Mouse (Mus musculus) macrophage (primary cell): ENCODE measurements around the gene S100a7a. TPM values are rescaled to one million over a fixed set of nuclear protein-coding genes. Genes with fewer than 3 reads are reported as not detected.

Source experiments
- H3K27ac ChIP-seq: fragments of 350-480 bp; formaldehyde crosslinking; 2 replicates; pipeline ENCODE4 v1.9.0; 2021
- H3K36me3 ChIP-seq: fragments of 350-480 bp; formaldehyde crosslinking; 2 replicates; pipeline ENCODE4 v1.9.0; 2021; ENCODE audit errors: inconsistent target
- H3K4me3 ChIP-seq: fragments of 350-480 bp; formaldehyde crosslinking; 2 replicates; pipeline ENCODE4 v1.9.0; 2021; ENCODE audit errors: inconsistent target
- H3K79me2 ChIP-seq: fragments of 350-480 bp; formaldehyde crosslinking; 2 replicates; pipeline ENCODE4 v1.9.0; 2021; ENCODE audit errors: inconsistent target
- WGBS: methylation state at CpG from one replicate; pipeline ENCODE4 v1.1.7; 2026; ENCODE audit warnings: inconsistent platforms; ENCODE audit not compliant: missing documents; 5-methylcytosine and 5-hydroxymethylcytosine counted together
- polyA plus RNA-seq: library from polyadenylated mRNA; stranded (reverse); fragments of 250-400 nt; gene quantifications from 3 replicates; pipeline ENCODE4 v1.2.4, GENCODE M21; 2018; ENCODE audit warnings: inconsistent platforms
- total RNA-seq, 78 experiments: library from RNA; depleted of rRNA; stranded (reverse); fragments of 250-400 nt; gene quantifications; 1 replicate in 9 of 78; 2 replicates in 24 of 78; 3 replicates in 43 of 78; 4 replicates in 2 of 78; pipeline ENCODE4 v1.2.4; 2018; ENCODE audit warnings: inconsistent platforms in 56 of 78

The S100a7a gene
- 1 to 10 TPM in 3 of 26 experiments, under 1 TPM in 3, not detected in 20; 0.63 to 1.3 (median 1.00) TPM for total RNA-seq (2018; cell fraction: chromatin; rRNA removed)
- total RNA-seq (2018; cell fraction: cytosol; rRNA removed) = under 1 TPM in 4 of 26 experiments, not detected in 22; 0.10 to 0.14 (median 0.13) TPM
- total RNA-seq (2018; cell fraction: nucleus; rRNA removed) = 1 to 10 TPM in 1 of 26 experiments, under 1 TPM in 3, not detected in 22; 0.52 to 1.7 (median 0.56) TPM
- not detected in 3 replicates for polyA plus RNA-seq

DNA sequence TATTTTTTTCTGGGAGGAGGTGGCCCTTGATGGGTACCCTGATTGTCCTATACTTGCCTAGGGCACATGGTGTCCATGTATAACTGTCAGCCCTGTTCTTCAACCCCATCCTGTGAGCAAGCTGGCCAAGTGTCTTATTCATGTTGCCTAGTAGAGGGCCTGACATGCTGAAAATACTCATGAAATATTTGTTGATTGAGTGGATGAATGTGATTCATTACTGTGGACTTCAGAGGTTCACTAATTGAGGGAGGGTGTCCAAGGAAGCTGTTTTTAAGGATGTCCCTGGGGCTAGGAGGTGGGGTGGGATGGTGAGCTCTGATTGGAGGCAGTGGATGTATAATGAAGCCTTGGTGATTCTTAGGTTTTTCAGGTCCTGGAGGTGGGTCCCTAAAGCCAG lies at the start of gene S100a7a:
S100a7a (plus strand) TSS at position 301 of the 400 bp plus-strand sequence.
- Histone ChIP-seq H3K4me3 (no peak within 1 kb of the TSS), H3K27ac (no peak within 1 kb of the TSS), H3K36me3 (no peaks in the 10 kb centered on the region), H3K79me2 (no peaks in the 10 kb centered on the region)

DNA sequence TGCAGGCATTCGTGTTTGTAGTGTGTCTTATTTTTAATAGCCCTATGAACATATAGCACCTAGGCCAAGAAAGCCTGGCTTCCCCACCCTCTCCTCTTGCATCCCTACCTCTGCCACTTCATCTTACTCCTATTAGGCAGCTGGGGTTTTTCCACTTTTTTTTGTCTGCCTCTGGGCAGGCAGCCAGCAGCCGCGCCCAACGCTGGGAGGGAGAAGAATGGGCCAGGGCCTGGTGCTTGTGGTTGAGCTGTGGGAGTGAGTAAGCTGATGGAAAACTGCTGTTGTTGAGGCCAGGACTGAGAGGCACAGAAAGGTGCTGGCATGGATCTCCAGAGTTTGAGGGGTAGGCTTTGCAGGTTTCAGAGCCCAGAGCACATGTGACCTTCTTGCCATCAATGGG lies 49.4 kb upstream of the S100a7a start:
- Histone ChIP-seq H3K4me3 (peak overlapping the region; percentile 47), H3K27ac (peak overlapping the region; percentile 85), H3K36me3 (no peaks in the 10 kb centered on the region), H3K79me2 (peaks cover 22% of the 10 kb centered on the region)
- WGBS = 26% methylated on average over 4 of the region's 4 CpGs

DNA sequence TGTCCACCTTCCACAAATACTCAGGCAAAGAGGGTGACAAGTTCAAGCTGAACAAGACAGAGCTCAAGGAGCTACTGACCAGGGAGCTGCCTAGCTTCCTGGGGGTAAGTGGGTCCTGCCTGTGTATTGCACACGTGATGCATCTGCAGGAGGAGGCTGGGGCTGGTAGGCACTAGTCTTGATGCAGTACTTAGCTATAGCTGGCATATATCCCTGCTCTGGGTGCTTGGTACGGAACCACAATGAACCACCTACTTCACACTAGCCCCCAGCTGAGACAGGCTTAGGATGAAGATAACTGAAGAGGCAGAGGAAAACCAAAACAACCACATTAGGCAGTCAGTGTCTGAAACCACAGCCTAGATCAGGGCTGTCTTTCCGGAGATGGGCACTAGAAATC lies 48.8 kb upstream of the S100a7a start:
- Histone ChIP-seq H3K36me3 (no peaks in the 10 kb centered on the region), H3K79me2 (peaks cover 22% of the 10 kb centered on the region), H3K4me3 (peak overlapping the region; percentile 47), H3K27ac (peak overlapping the region; percentile 85)
- WGBS = 31% methylated on average over 3 of the region's 3 CpGs

DNA sequence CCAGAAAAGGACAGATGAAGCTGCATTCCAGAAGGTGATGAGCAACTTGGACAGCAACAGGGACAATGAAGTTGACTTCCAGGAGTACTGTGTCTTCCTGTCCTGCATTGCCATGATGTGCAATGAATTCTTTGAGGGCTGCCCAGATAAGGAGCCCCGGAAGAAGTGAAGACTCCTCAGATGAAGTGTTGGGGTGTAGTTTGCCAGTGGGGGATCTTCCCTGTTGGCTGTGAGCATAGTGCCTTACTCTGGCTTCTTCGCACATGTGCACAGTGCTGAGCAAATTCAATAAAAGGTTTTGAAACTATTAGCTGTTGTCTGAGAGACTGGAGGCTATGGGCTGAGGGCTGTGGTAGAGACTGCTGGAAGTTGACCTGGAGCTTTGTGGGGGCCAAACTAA lies 48.1 kb upstream of the S100a7a start:
- Histone ChIP-seq H3K79me2 (peaks cover 22% of the 10 kb centered on the region), H3K4me3 (no peak overlapping the region), H3K27ac (no peak overlapping the region), H3K36me3 (no peaks in the 10 kb centered on the region)
- 81% methylated on average over 2 of the region's 2 CpGs for WGBS

DNA sequence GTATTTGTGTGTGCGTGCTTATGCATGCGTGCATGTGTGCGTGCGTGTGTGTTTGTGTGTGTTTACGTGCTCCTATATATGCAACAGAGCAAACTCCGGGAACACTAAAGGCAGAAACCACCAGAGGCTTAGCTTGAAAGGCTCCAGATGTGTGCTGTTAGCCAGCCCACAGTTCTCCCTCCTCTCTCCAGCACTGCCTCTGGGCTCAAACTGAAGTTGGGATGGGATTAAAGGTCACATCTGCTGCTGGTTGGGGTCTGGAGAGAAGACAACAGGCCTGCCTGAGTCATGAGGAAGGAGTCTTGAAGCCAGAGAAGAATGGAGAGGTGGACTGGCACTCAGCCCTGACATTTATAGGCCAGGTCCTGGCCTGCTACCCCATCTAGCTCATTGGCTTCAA lies 47.6 kb upstream of the S100a7a start:
- no peak overlapping the region for H3K27ac ChIP-seq
- WGBS = 89% methylated on average over 6 of the region's 6 CpGs
- peaks cover 22% of the 10 kb centered on the region for H3K79me2 ChIP-seq
- no peak overlapping the region for H3K4me3 ChIP-seq
- H3K36me3 ChIP-seq = no peaks in the 10 kb centered on the region

DNA sequence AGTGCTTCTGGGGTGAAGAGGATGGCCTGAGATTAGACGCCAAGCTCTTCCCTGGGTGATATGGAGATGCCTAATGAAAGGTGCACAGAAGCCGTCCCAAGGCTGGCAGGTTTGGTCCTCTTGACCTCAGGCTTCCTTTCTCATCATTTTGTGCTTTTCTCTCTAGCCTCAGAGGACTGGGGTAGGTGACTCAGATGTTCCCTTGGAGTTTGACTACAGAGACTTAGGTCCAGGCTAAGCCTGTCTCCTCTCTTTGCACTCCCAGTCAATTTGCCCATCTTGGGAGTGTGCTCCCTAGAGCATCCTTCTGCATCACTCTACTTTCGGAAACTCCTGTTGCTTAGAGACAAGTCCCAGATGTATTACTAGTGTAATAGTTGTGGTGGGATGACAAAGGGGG lies 46.5 kb upstream of the S100a7a start:
- Histone ChIP-seq H3K79me2 (peaks cover 22% of the 10 kb centered on the region), H3K36me3 (no peaks in the 10 kb centered on the region), H3K4me3 (no peak overlapping the region), H3K27ac (no peak overlapping the region)
- 90% methylated on average over 3 of the region's 3 CpGs for WGBS

DNA sequence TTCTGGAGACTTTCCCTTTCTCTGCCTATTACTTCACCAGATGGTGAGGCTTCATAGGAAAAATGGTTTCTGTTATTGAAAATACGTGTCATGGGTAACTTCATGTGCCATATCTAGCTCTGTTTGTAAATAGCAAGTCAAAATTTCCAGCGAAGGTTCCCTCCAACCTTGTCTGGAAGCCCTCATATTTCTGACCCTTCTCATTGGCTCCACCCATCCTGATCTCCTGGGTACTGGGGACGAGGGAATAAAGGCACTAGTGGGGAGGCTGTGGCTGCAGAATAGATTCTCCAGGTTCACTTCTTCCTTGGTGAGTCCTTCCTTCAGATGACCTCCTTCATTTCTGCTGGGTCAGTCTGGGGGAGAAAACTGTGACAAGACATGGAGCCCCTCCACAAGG lies 45.6 kb upstream of the S100a7a start, which contains the start of gene S100a5:
S100a5 (plus strand) TSS at position 301 of the 400 bp plus-strand sequence.
- Histone ChIP-seq H3K4me3 (no peak within 1 kb of the TSS), H3K27ac (no peak within 1 kb of the TSS), H3K79me2 (peaks cover 27% of the 10 kb centered on the region), H3K36me3 (no peaks in the 10 kb centered on the region)
- 81% methylated on average over 3 of the region's 3 CpGs for WGBS

DNA sequence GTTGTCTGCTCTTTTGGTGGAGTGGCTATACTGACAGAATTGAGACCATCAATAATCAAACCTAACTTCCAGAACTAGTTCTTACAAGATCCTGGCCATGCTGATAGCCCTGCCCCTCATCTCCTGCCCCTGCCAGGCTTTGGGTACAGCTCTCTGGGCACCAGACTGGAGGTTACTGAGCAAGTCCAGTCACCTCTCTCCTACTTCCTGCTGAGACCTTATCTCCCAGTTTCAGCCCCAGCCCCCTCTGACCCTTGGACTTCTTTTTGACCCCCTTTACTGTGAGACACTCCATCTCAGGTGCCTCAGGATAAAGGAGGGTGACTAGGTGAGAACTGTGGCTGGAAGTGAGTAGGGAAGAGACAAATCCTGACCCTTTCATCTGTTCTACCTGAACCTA lies 44.7 kb upstream of the S100a7a start:
- Histone ChIP-seq H3K4me3 (no peak overlapping the region), H3K79me2 (peaks cover 32% of the 10 kb centered on the region), H3K27ac (no peak overlapping the region), H3K36me3 (no peaks in the 10 kb centered on the region)

DNA sequence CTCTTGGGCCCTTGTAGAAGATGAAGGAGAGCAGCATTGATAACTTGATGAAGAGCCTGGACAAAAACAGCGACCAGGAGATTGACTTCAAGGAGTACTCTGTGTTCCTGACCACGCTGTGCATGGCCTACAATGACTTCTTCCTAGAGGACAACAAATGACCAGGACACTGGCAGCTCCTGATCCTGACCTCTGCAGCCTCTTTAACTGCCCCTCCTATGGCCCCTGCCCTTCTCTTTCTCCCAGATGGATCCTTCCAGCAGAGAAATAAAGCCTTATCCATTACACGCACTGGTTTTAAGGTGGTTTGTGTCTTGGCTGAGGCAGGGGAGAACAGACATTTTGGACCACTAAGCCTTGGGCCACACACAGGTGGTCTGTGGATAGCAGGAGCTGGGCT lies 42.3 kb upstream of the S100a7a start:
- H3K27ac ChIP-seq = peak overlapping the region; percentile 79
- H3K79me2 ChIP-seq = peaks cover 38% of the 10 kb centered on the region
- WGBS = 89% methylated on average over 3 of the region's 3 CpGs
- no peak overlapping the region for H3K4me3 ChIP-seq
- no peaks in the 10 kb centered on the region for H3K36me3 ChIP-seq

DNA sequence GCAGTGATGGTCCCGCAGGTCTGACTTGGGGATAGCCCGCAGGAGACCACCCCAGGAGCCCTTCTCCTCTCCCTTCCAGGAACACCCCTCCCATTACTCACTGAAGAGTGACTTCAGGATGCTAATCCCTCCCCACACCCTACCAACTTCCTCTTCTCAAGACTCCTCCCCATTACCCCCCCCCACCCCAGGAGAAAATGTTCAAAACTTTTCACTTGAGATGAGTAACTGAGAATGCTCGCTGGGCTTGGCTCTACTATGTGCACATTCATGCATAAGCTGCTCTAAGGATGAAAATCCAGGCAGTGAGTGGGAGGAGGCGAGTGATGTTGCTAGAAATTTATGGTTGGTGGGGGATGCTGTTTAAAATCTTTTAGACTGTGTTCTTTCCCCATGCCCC lies 41.8 kb upstream of the S100a7a start:
- Histone ChIP-seq H3K27ac (peak overlapping the region; percentile 79), H3K36me3 (no peaks in the 10 kb centered on the region), H3K4me3 (no peak overlapping the region), H3K79me2 (peaks cover 39% of the 10 kb centered on the region)
- 14% methylated on average over 4 of the region's 4 CpGs for WGBS

DNA sequence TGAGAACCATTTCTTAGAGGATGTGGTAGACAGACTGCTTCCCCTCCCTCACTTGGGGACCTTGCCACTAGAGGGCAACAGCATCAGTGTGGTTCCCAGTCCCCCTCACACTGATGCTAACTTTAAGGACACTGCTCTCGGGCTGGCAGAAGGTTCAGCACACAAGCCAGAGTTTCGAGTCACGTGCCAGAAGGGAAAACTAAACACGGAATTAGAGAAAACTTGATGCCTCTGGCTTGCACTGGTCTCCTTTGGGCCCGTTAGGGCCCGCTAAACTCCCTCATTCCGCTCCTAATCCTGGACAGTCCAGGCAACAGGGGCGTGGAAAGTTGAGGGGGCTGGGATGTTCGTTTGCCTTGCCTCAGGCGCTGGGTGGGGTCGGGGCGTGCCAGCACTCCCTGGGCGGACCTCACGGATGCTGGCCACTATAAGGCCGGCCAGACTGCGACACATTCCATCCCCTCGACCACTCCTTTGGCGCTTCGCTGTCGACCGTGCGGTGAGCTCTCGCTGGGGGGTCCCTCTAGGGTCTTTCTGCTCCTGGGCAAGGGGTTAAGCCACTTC lies 41.0 kb upstream of the S100a7a start, which contains the start of gene S100a6:
S100a6 (plus strand) TSS at position 155 of the 564 bp plus-strand sequence.
- 6% methylated on average over 23 of the region's 23 CpGs for WGBS
- Histone ChIP-seq H3K79me2 (peaks cover 39% of the 10 kb centered on the region), H3K4me3 (peak within 1 kb of the TSS; percentile 78), H3K27ac (peak within 1 kb of the TSS; percentile 79), H3K36me3 (no peaks in the 10 kb centered on the region)

DNA sequence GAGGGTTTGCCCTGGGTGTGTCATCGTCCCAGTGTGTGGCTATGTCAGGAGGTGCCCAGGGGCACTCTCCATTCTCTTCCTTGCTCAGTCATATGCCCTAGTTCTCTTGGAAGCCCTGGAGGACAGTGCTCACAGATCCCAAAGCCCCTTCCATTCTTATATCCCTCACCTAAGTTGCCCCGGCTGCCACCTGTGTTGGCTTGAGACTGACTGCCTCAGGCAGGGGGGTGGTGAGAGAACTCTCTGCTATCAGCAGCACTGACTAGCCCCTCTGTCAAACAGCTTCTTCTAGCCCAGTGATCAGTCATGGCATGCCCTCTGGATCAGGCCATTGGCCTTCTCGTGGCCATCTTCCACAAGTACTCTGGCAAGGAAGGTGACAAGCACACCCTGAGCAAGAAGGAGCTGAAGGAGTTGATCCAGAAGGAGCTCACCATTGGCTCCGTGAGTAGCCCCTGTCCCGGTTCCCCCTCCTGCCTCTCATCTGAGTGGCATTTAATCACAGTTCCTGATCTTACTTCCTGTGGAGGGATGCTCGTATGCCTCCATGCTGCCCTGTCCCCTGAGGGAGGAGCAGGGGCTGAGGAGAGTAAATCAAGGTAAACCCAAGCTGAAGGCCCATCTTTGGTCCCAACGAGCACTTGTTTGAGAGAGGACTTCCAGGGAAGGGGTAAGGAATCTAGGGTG lies 40.2 kb upstream of the S100a7a start:
- Histone ChIP-seq H3K36me3 (no peaks in the 10 kb centered on the region), H3K27ac (peak overlapping the region; percentile 79), H3K4me3 (peak overlapping the region; percentile 78), H3K79me2 (peaks cover 39% of the 10 kb centered on the region)
- WGBS = 19% methylated on average over 7 of the region's 7 CpGs

DNA sequence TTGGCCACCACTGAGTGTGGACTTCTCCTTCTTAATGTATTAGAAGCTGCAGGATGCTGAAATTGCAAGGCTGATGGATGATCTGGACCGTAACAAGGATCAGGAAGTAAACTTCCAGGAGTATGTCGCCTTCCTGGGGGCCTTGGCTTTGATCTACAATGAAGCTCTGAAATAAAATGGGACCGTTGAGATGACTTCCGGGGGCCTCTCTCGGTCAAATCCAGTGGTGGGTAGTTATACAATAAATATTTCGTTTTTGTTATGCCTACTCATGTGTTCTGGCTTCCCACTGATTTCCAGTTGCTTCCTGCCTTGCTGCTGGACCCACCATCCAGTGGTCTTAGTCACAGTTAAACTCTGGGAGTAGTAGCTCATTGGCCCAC lies 39.7 kb upstream of the S100a7a start:
- H3K36me3 ChIP-seq = no peaks in the 10 kb centered on the region
- peak overlapping the region; percentile 78 for H3K4me3 ChIP-seq
- peak overlapping the region; percentile 79 for H3K27ac ChIP-seq
- H3K79me2 ChIP-seq = peaks cover 39% of the 10 kb centered on the region
- WGBS = 68% methylated on average over 6 of the region's 6 CpGs

DNA sequence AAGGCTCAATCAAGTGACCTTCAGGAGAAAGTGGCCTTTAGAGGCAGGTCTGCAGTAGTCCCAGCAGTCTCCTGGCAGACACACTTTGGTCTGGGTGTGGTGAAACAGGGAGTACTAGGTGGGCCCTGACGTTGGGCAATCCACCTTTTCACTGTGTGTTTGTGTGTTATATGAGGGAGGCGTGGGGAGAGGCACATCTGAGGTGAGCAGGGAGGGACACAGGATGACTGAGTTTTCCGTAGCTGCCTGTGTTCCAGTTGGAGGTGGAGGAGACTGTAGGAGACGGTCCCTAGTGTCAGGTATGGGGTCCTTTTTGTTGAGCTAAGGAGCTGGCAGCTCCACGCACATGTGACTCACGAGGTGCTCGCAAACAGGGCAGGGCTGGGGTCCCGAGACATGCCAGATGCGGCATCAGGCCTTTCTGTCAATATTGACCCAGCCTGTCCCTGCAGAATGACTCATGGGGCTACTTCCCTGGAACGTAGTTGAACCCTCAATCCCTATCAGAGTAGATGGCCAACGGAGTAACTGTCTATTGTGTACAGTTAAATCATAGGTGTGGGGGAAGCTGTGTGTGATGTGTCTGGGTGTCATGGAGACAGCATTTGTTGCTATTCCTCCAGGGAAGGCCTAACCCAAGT lies 39.1 kb upstream of the S100a7a start:
- 78% methylated on average over 11 of the region's 11 CpGs for WGBS
- Histone ChIP-seq H3K36me3 (no peaks in the 10 kb centered on the region), H3K4me3 (peak overlapping the region; percentile 78), H3K27ac (peak overlapping the region; percentile 79), H3K79me2 (peaks cover 39% of the 10 kb centered on the region)

DNA sequence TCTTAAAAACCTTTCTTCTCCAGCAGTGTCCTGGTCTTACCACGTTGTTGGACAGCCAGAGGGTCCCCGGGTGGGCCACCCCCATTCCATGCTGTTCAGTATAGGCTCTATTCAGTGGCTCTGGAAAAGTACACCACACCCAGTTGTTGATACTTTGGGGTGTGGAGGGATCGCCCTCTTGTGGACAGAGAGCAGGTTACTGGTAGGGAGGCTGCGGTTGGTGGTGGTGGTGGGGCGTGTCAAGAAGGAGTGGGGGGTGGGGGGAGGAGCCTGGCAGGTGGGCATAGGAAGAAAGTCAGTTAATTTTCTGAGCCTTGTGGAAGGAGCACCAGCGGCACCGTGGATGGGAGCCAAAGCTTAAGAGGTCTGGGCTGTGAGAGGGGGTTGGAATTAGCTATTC lies 38.4 kb upstream of the S100a7a start:
- 0% methylated on average over 7 of the region's 7 CpGs for WGBS
- peak overlapping the region; percentile 78; the same call in 1 of the 2 replicates for H3K4me3 ChIP-seq

More for the DNA sequence above, 38.4 kb upstream of the S100a7a start:
- Histone ChIP-seq H3K27ac (peak overlapping the region; percentile 79; the same call in 1 of the 2 replicates), H3K79me2 (peaks cover 39% of the 10 kb centered on the region), H3K36me3 (no peaks in the 10 kb centered on the region)
